Mouse (Mus musculus): ENCODE data around the gene Maml3.
A peak's percentile ranks its signal among the peaks of the same experiment; 100 is the strongest.

GRCm38 (mm10) chr3:51670414-51671070 lies 434.3 kb downstream of the Maml3 start:
- TF ChIP-seq MAX (IDR thresholded peaks at IDR 0.05) (no peak), CTCF (IDR thresholded peaks at IDR 0.05; ENCODE audit: control insufficient read depth, insufficient read depth, insufficient read length) (no peak), MYOD1 (IDR thresholded peaks at IDR 0.05; ENCODE audit: control insufficient read depth, insufficient read length, low read depth) (peak; percentile 60)

Measured in C2C12 (cell line).